Mouse (Mus musculus) neural tube, embryonic 14.5 days (tissue): ENCODE results near the gene Srcin1. TPM values are rescaled to one million over a fixed set of nuclear protein-coding genes. Genes with fewer than 3 reads are reported as not detected.

Source experiments
- ATAC-seq: fragments of 200-750 bp; cut with Nextera tagmentation; 2 replicates; pipeline ENCODE4 v1.8.0; 2017; ENCODE audit warnings: low read depth, mild to moderate bottlenecking, moderate TSS enrichment, moderate library complexity
- H3K27ac ChIP-seq: fragments of 300-500 bp; sonication (generic); 2 replicates; pipeline ENCODE4 v1.5.1; 2014; ENCODE audit warnings: low read depth, mild to moderate bottlenecking, control low read depth, low read length, moderate library complexity, mixed read lengths
- H3K27me3 ChIP-seq: fragments of 300-500 bp; sonication (generic); 2 replicates; pipeline ENCODE4 v1.6.1; 2014; ENCODE audit warnings: low read length; ENCODE audit not compliant: control insufficient read depth, insufficient read depth
- H3K36me3 ChIP-seq: fragments of 300-500 bp; sonication (generic); 2 replicates; pipeline ENCODE4 v1.6.1; 2014; ENCODE audit warnings: low read length, mixed read lengths; ENCODE audit not compliant: control insufficient read depth, insufficient read depth
- H3K4me1 ChIP-seq: fragments of 300-500 bp; sonication (generic); 2 replicates; pipeline ENCODE4 v1.6.1; 2014; ENCODE audit warnings: low read length; ENCODE audit not compliant: control insufficient read depth, insufficient read depth
- H3K4me2 ChIP-seq: fragments of 300-500 bp; sonication (generic); 2 replicates; pipeline ENCODE4 v1.6.1; 2014; ENCODE audit warnings: mild to moderate bottlenecking, low read depth, low read length, control low read depth
- H3K4me3 ChIP-seq: fragments of 300-500 bp; sonication (generic); 2 replicates; pipeline ENCODE4 v1.5.1; 2014; ENCODE audit warnings: low read depth, low read length, control low read depth, mixed read lengths
- H3K9ac ChIP-seq: fragments of 300-500 bp; sonication (generic); replicated peaks from 2 replicates; pipeline ENCODE4 v1.6.1; 2014; ENCODE audit warnings: low read depth, mild to moderate bottlenecking, control low read depth, low read length, mixed read lengths
- H3K9me3 ChIP-seq: fragments of 300-500 bp; sonication (generic); 2 replicates; pipeline ENCODE4 v1.6.1; 2016; ENCODE audit warnings: low read length; ENCODE audit not compliant: control insufficient read depth
- WGBS: fragments of 180-500 bp; shearing (Covaris S2); extraction: QIAGEN DNeasy Blood & Tissue Kit; methylation state at CpG from one replicate; pipeline ENCODE4 v1.1.7; 2014; 5-methylcytosine and 5-hydroxymethylcytosine counted together
- polyA plus RNA-seq: library from polyadenylated mRNA; unstranded; fragments of >200 nt; fragmentation: Nextera tagmentation; extraction: Ambion mirVana; gene quantifications from 2 replicates; pipeline ENCODE4 v1.2.1, GENCODE M21; 2014

The Srcin1 gene
- polyA plus RNA-seq, 1 experiment from 2014 or later = 8.1 TPM

GRCm38 (mm10) chr11:97540604-97541003 is 35.4 kb downstream of the Srcin1 start:
- no peak overlapping the region for H3K4me2 ChIP-seq
- no peak overlapping the region for H3K4me3 ChIP-seq
- H3K27me3 ChIP-seq = peaks cover 16% of the 10 kb centered on the region
- H3K4me1 ChIP-seq = peaks cover 22% of the 10 kb centered on the region
- no peak overlapping the region for H3K27ac ChIP-seq
- H3K36me3 ChIP-seq = peaks cover 4% of the 10 kb centered on the region; the same call in 1 of the 2 replicates
- ATAC-seq = no peak
- no peaks in the 10 kb centered on the region for H3K9me3 ChIP-seq
- H3K9ac ChIP-seq = no peak overlapping the region
- WGBS = 62% methylated on average over 3 of the region's 3 CpGs

GRCm38 (mm10) chr11:97540136-97540535 is 35.9 kb downstream of the Srcin1 start:
- H3K4me3 ChIP-seq = no peak overlapping the region
- H3K27ac ChIP-seq = no peak overlapping the region
- no peak for ATAC-seq
- 64% methylated on average over 3 of the region's 3 CpGs for WGBS
- H3K36me3 ChIP-seq = peaks cover 6% of the 10 kb centered on the region; the same call in 1 of the 2 replicates
- H3K4me2 ChIP-seq = no peak overlapping the region
- peaks cover 21% of the 10 kb centered on the region for H3K27me3 ChIP-seq
- H3K4me1 ChIP-seq = peaks cover 22% of the 10 kb centered on the region
- H3K9ac ChIP-seq = no peak overlapping the region
- H3K9me3 ChIP-seq = no peaks in the 10 kb centered on the region

- H3K27ac ChIP-seq = no peak overlapping the region
- peaks cover 10% of the 10 kb centered on the region; the same call in 1 of the 2 replicates for H3K36me3 ChIP-seq
- no peak overlapping the region for H3K4me3 ChIP-seq
- no peaks in the 10 kb centered on the region for H3K9me3 ChIP-seq
- no peak overlapping the region for H3K9ac ChIP-seq
- H3K4me1 ChIP-seq = peaks cover 26% of the 10 kb centered on the region
- H3K4me2 ChIP-seq = no peak overlapping the region
- 48% methylated on average over 5 of the region's 5 CpGs for WGBS
- peaks cover 25% of the 10 kb centered on the region for H3K27me3 ChIP-seq
- ATAC-seq = no peak
Observed at GRCm38 (mm10) chr11:97539622-97540021, 36.4 kb downstream of the Srcin1 start.

DNA sequence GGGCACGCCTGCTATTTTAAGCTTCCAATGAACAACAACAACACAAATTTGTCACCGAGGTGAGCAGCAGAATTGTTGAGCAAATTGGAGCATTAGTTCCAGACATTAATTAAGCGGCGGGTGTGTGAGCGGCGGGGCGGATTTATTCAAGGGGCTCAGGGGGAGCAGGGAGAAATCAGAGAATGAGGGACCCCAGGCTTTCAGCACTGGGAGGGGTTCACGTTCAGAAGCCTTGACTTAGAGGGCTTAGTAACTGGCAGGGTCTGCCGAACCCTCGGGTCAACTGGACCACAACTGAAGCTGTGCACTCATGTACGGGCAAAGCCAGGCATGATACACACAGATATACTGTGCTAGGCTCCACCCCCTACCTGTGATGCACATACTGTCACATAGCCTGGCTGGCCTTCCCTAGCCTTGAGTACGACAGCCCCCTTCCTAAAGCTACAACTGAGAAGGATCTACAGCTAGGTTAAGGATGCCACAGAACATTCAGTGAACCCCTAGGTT is 38.4 kb downstream of the Srcin1 start:
- Histone ChIP-seq H3K9ac (0 out of 2 replicates have a peak overlapping the region, but pooled peaks have one; percentile 4), H3K9me3 (no peaks in the 10 kb centered on the region), H3K4me3 (no peak overlapping the region; the same call in 1 of the 2 replicates), H3K4me2 (peak overlapping the region; percentile 40; the same call in 1 of the 2 replicates), H3K27ac (no peak overlapping the region), H3K27me3 (peaks cover 40% of the 10 kb centered on the region), H3K36me3 (peaks cover 15% of the 10 kb centered on the region), H3K4me1 (peaks cover 26% of the 10 kb centered on the region)
- WGBS = 21% methylated on average over 12 of the region's 12 CpGs
- ATAC-seq = no peak

DNA sequence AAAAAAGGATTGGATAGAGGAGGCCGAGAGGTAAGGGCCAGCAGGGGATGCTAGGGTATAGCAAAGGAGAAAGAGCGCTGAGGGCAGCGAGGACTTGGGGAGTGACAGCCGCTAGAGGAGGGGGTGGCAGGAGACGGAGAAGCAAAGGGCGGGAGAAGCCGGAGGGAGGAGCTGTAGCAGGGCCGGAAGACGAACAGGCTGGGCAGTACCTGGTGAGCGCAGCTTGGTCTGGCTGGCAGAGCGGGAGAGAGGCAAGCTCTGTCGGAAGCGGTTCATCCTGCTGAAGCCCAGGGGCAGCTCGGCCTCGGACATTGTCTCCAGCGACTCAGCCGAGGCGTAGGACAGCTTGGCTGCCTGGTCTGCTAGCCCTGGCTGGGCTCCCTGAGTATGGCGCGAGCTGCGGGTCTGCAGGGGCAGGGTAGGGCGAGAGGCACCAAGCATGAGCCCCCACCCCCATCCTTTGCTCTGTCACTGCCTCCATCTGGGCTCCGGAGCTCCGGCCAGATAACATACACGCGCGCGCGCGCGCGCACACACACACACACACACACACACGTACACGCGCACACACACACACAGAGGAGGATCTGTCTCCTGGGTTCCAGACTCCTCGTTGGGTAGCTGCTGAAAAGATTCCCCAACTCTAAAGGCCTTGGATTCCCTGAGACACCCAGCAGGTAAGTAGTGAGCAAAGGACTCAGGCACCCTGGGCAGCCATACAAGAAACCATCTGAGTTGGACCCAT is 39.0 kb downstream of the Srcin1 start:
- Histone ChIP-seq H3K27ac (no peak overlapping the region), H3K27me3 (peaks cover 40% of the 10 kb centered on the region), H3K4me2 (peak overlapping the region; percentile 40), H3K9me3 (no peaks in the 10 kb centered on the region), H3K9ac (no peak overlapping the region), H3K36me3 (peaks cover 15% of the 10 kb centered on the region), H3K4me3 (peak overlapping the region; percentile 10; the same call in 1 of the 2 replicates), H3K4me1 (peaks cover 22% of the 10 kb centered on the region)
- ATAC-seq = peak; percentile 36; the same call in 1 of the 2 replicates
- 3% methylated on average over 36 of the region's 36 CpGs for WGBS

- H3K4me2 ChIP-seq = peak overlapping the region; percentile 40; the same call in 1 of the 2 replicates
- H3K9me3 ChIP-seq = no peaks in the 10 kb centered on the region
- no peak overlapping the region for H3K9ac ChIP-seq
- no peak overlapping the region for H3K27ac ChIP-seq
- H3K36me3 ChIP-seq = peaks cover 11% of the 10 kb centered on the region
- 0 out of 2 replicates have a peak overlapping the region, but pooled peaks have one; percentile 10 for H3K4me3 ChIP-seq
- H3K4me1 ChIP-seq = peaks cover 22% of the 10 kb centered on the region
- 20% methylated on average over 35 of the region's 35 CpGs for WGBS
- H3K27me3 ChIP-seq = peaks cover 40% of the 10 kb centered on the region
- no peak for ATAC-seq
Observed at GRCm38 (mm10) chr11:97536083-97536747, 39.8 kb downstream of the Srcin1 start.

DNA sequence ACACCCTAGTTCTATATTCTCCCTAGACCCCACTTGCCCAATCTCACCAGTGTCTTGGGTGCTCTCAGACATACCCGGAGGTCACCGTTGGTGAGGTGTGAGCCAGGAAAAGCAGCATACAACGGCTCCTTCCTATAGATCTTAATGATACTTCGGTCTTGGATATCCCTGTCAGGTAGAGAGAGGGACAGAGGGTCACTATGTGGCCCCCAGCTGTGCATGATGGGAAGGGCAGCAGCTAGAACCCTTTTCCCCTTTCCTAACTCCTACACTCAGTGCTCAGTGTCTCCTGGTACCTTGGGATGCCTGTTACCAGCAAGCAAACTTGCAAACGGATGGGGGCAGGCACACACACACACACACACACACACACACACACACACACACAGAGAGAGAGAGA is 40.3 kb downstream of the Srcin1 start:
- Histone ChIP-seq H3K27ac (no peak overlapping the region), H3K4me1 (peaks cover 19% of the 10 kb centered on the region), H3K4me3 (no peak overlapping the region)

DNA sequence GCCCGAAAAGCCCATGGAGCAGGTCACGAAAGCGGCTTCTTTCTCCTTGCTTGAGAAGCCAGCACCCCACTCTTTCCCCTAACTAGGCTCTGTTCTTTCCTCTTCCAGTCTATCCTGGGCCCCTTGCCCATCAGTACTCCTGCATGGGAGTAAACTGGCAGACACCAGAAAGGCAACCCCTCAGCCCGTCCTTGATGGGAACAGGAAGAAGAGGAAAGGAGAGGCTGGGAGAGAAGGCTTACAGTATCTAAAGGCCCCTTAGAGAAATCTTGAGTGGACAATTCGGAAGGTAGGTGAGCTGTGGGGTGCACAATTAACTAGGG is 40.7 kb downstream of the Srcin1 start:
- no peak overlapping the region for H3K9ac ChIP-seq
- H3K36me3 ChIP-seq = peaks cover 11% of the 10 kb centered on the region
- H3K4me2 ChIP-seq = no peak overlapping the region
- no peaks in the 10 kb centered on the region for H3K9me3 ChIP-seq
- ATAC-seq = no peak
- H3K4me3 ChIP-seq = no peak overlapping the region
- no peak overlapping the region for H3K27ac ChIP-seq
- peaks cover 19% of the 10 kb centered on the region for H3K4me1 ChIP-seq
- peaks cover 40% of the 10 kb centered on the region for H3K27me3 ChIP-seq
- WGBS = 26% methylated on average over 5 of the region's 5 CpGs

More for the DNA sequence above, 40.3 kb downstream of the Srcin1 start:
- ATAC-seq = no peak
- Histone ChIP-seq H3K27me3 (peaks cover 40% of the 10 kb centered on the region), H3K9ac (no peak overlapping the region), H3K4me2 (no peak overlapping the region), H3K36me3 (peaks cover 11% of the 10 kb centered on the region), H3K9me3 (no peaks in the 10 kb centered on the region)
- 53% methylated on average over 4 of the region's 5 CpGs for WGBS
